Mouse (Mus musculus) spleen, postnatal 14 days (tissue): ENCODE results near the gene Atp2b2.

Experiments
- DNase-seq, 2 experiments: peaks; one replicate each; pipeline ENCODE4 v3.0.0; 2021 to 2022; ENCODE audit warnings: low spot score in 2 of 2

Gene Atp2b2

GRCm38 (mm10) chr6:114042332-114042731 lies at the start of gene Atp2b2:
Gene Atp2b2, minus strand, starts transcription at chr6:114042613.
- no peak for DNase-seq

GRCm38 (mm10) chr6:114089626-114090025 lies 47.2 kb upstream of the Atp2b2 start:
- DNase-seq: peak in 1 of 2 experiments; percentile 31

- no peak for DNase-seq
Measured at GRCm38 (mm10) chr6:114087106-114087505, 44.7 kb upstream of the Atp2b2 start.

- no peak for DNase-seq
Measured at GRCm38 (mm10) chr6:114078556-114078955, 36.1 kb upstream of the Atp2b2 start.

GRCm38 (mm10) chr6:114076560-114076959 lies 34.1 kb upstream of the Atp2b2 start:
- no peak for DNase-seq

- DNase-seq: no peak
Measured at GRCm38 (mm10) chr6:114076061-114076460, 33.6 kb upstream of the Atp2b2 start.

GRCm38 (mm10) chr6:114074929-114075328 lies 32.5 kb upstream of the Atp2b2 start:
- no peak for DNase-seq

GRCm38 (mm10) chr6:114074256-114074655 lies 31.8 kb upstream of the Atp2b2 start:
- no peak for DNase-seq

GRCm38 (mm10) chr6:114071564-114071963 lies 29.2 kb upstream of the Atp2b2 start:
- peak in 1 of 2 experiments; percentile 11 for DNase-seq

- no peak for DNase-seq
Measured at GRCm38 (mm10) chr6:114063100-114063499, 20.7 kb upstream of the Atp2b2 start.

- DNase-seq: no peak
Measured at GRCm38 (mm10) chr6:114062688-114063087, 20.3 kb upstream of the Atp2b2 start.

- DNase-seq: no peak
Measured at GRCm38 (mm10) chr6:114059206-114059605, 16.8 kb upstream of the Atp2b2 start.

GRCm38 (mm10) chr6:114058030-114058808 lies 15.8 kb upstream of the Atp2b2 start:
- DNase-seq: no peak

GRCm38 (mm10) chr6:114055311-114055710 lies 12.9 kb upstream of the Atp2b2 start:
- DNase-seq: no peak

GRCm38 (mm10) chr6:114044962-114045361 lies 2.5 kb upstream of the Atp2b2 start:
- no peak for DNase-seq

- no peak for DNase-seq
Measured at GRCm38 (mm10) chr6:114042836-114043235, 423 bp upstream of the Atp2b2 start.

- DNase-seq: no peak
Measured at GRCm38 (mm10) chr6:114041911-114042284, 515 bp downstream of the Atp2b2 start.

GRCm38 (mm10) chr6:114041097-114041910 lies 1.1 kb downstream of the Atp2b2 start:
- no peak for DNase-seq

- DNase-seq: no peak
Measured at GRCm38 (mm10) chr6:114035704-114036103, 6.7 kb downstream of the Atp2b2 start.

- DNase-seq: no peak
Measured at GRCm38 (mm10) chr6:114032822-114033221, 9.6 kb downstream of the Atp2b2 start.

GRCm38 (mm10) chr6:114023794-114024193 lies 18.6 kb downstream of the Atp2b2 start:
- no peak for DNase-seq

GRCm38 (mm10) chr6:114022104-114022503 lies 20.3 kb downstream of the Atp2b2 start:
- no peak for DNase-seq

- DNase-seq: no peak
Measured at GRCm38 (mm10) chr6:114013801-114014200, 28.6 kb downstream of the Atp2b2 start.
